Mouse (Mus musculus) embryonic fibroblast, embryonic 13.5 days (primary cell): ENCODE results near the gene AK157302. TPM values are rescaled to one million over a fixed set of nuclear protein-coding genes. Genes with fewer than 3 reads are reported as not detected.

Experiments
- H3K27ac ChIP-seq: 2 replicates; pipeline ENCODE4 v1.5.1; 2012; ENCODE audit warnings: low read length, control low read depth, inconsistent platforms; ENCODE audit not compliant: insufficient read depth
- H3K4me1 ChIP-seq: 2 replicates; pipeline ENCODE4 v1.6.1; 2011; ENCODE audit warnings: low read length; ENCODE audit not compliant: control insufficient read depth, insufficient read depth
- H3K4me3 ChIP-seq: 2 replicates; pipeline ENCODE4 v1.5.1; 2011; ENCODE audit warnings: mild to moderate bottlenecking, control low read depth, low read length; ENCODE audit not compliant: insufficient read depth
- CTCF ChIP-seq: IDR thresholded peaks from 2 replicates; pipeline ENCODE4 v1.5.1; 2011; ENCODE audit warnings: mild to moderate bottlenecking, control low read depth, low read length, moderate library complexity, borderline replicate concordance; ENCODE audit not compliant: insufficient read depth
- POLR2A ChIP-seq: IDR thresholded peaks from 2 replicates; pipeline ENCODE4 v1.6.1; 2011; ENCODE audit warnings: low read depth, mild to moderate bottlenecking, control low read depth, low read length, moderate library complexity
- polyA plus RNA-seq: library from polyadenylated mRNA; stranded (reverse); fragments of >200 nt; gene quantifications from 2 replicates; pipeline ENCODE4 v1.2.4, GENCODE M21; 2011; ENCODE audit warnings: low read depth; ENCODE audit not compliant: missing spikeins, insufficient read length

AK157302 gene
- polyA plus RNA-seq, 1 experiment, result 0.40 TPM

DNA sequence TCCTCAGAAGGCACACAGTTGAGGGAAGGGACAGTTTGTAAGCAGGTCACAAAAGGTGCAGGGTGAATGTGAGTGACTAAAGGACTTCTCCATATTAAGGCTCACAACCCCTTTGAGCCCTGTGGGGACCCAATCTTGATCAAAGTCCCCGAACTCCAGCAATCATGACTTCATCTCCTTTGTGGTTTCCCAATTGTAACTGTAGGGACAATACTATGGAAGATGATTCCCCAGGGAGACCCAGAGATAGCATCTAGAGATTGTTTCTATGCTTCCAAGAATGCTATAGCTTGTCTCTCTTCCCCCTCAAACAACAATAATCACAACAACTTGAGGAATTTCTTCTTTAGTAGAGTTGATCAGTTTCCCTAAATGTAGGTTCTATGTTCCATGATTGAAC, 47.7 kb downstream of the AK157302 start, which contains the start of gene Olfr1366:
Gene Olfr1366, minus strand, starts transcription at position 101 of the 400 bp plus-strand sequence.
- TF ChIP-seq CTCF (no peak), POLR2A (no peak)
- Histone ChIP-seq H3K4me3 (no peak within 1 kb of the TSS), H3K27ac (no peak within 1 kb of the TSS), H3K4me1 (no peaks in the 10 kb centered on the region)

Other genes starting within 250 kb of the AK157302 start
- not detected in 2 replicates for gene Gpx5, start 202.5 kb upstream of the AK157302 start, polyA plus RNA-seq
- not detected in 2 replicates for gene Gpx6, start 183.1 kb upstream of the AK157302 start, polyA plus RNA-seq
- not detected in 2 replicates for gene Olfr1367, start 148.3 kb upstream of the AK157302 start, polyA plus RNA-seq
- 6.2 and 8.7 TPM in 2 replicates for gene Zscan12, start 132.4 kb upstream of the AK157302 start, polyA plus RNA-seq
- 52.5 and 60.7 TPM in 2 replicates for gene Zkscan3, start 92.5 kb upstream of the AK157302 start, polyA plus RNA-seq
- 0.77 and 0.92 TPM in 2 replicates for gene Pgbd1, start 54.2 kb upstream of the AK157302 start, polyA plus RNA-seq
- 28.1 and 38.0 TPM in 2 replicates for gene Zscan26, start 41.5 kb upstream of the AK157302 start, polyA plus RNA-seq
- 0.78 and 1.4 TPM in 2 replicates for gene Nkapl, start 26.7 kb upstream of the AK157302 start, polyA plus RNA-seq
- 0.58 and 1.0 TPM in 2 replicates for gene Zkscan4, start 16.3 kb upstream of the AK157302 start, polyA plus RNA-seq
- not detected in 2 replicates for gene Gm10065, start 15.8 kb upstream of the AK157302 start, polyA plus RNA-seq
- gene Gm11273, start 6.2 kb downstream of the AK157302 start, polyA plus RNA-seq, result 3.1 TPM in 1 of 2 replicates, not detected in the other
- 12.3 and 15.2 TPM in 2 replicates for gene Zkscan8, start 35.9 kb downstream of the AK157302 start, polyA plus RNA-seq
- gene Olfr1366, start 47.6 kb downstream of the AK157302 start, polyA plus RNA-seq, result not detected in 2 replicates
- gene Olfr1535, start 64.7 kb downstream of the AK157302 start, polyA plus RNA-seq, result 0.12 and 0.44 TPM in 2 replicates
- not detected in 2 replicates for gene Olfr1364, start 86.5 kb downstream of the AK157302 start, polyA plus RNA-seq
- not detected in 2 replicates for gene Olfr1362, start 118.8 kb downstream of the AK157302 start, polyA plus RNA-seq
- gene Olfr11, start 147.3 kb downstream of the AK157302 start, polyA plus RNA-seq, result not detected in 2 replicates
- not detected in 2 replicates for gene Olfr1361, start 168.2 kb downstream of the AK157302 start, polyA plus RNA-seq
- gene Olfr1360, start 182.2 kb downstream of the AK157302 start, polyA plus RNA-seq, result not detected in 2 replicates
- not detected in 2 replicates for gene Olfr1359, start 202.9 kb downstream of the AK157302 start, polyA plus RNA-seq
- gene Hist1h2bl, start 220.9 kb downstream of the AK157302 start, polyA plus RNA-seq, result 3.5 TPM in 1 of 2 replicates, not detected in the other
- gene Hist1h2ai, start 221.2 kb downstream of the AK157302 start, polyA plus RNA-seq, result 5.0 TPM in 1 of 2 replicates, not detected in the other
- gene Hist1h3h, start 222.4 kb downstream of the AK157302 start, polyA plus RNA-seq, result 3.4 TPM in 1 of 2 replicates, not detected in the other
- 5.5 and 9.1 TPM in 2 replicates for gene Hist1h2bm, start 226.8 kb downstream of the AK157302 start, polyA plus RNA-seq
- gene Hist1h4j, start 239.8 kb downstream of the AK157302 start, polyA plus RNA-seq, result 2.6 and 4.1 TPM in 2 replicates